Mouse (Mus musculus) liver, embryonic 15.5 days (tissue): ENCODE results near the gene Sh3bp2. TPM values are rescaled to one million over a fixed set of nuclear protein-coding genes. Genes with fewer than 3 reads are reported as not detected.

Experiments used
- ATAC-seq: fragments of 200-750 bp; cut with Nextera tagmentation; 2 replicates; pipeline ENCODE4 v1.8.0; 2017; ENCODE audit warnings: moderate number of reproducible peaks, mild to moderate bottlenecking, moderate library complexity; ENCODE audit not compliant: insufficient read depth
- H3K27ac ChIP-seq: fragments of 300-500 bp; sonication (generic); replicated peaks from 2 replicates; pipeline ENCODE4 v1.5.1; 2015; ENCODE audit warnings: mild to moderate bottlenecking, inconsistent platforms
- H3K27me3 ChIP-seq: fragments of 300-500 bp; sonication (generic); 2 replicates; pipeline ENCODE4 v1.6.1; 2015; ENCODE audit warnings: mild to moderate bottlenecking, inconsistent platforms
- H3K36me3 ChIP-seq: fragments of 300-500 bp; sonication (generic); replicated peaks from 2 replicates; pipeline ENCODE4 v1.6.1; 2015; ENCODE audit warnings: moderate library complexity, mild to moderate bottlenecking, inconsistent platforms
- H3K4me1 ChIP-seq: fragments of 300-500 bp; sonication (generic); replicated peaks from 2 replicates; pipeline ENCODE4 v1.6.1; 2015; ENCODE audit warnings: inconsistent platforms
- H3K4me2 ChIP-seq: fragments of 300-500 bp; sonication (generic); 2 replicates; pipeline ENCODE4 v1.6.1; 2015; ENCODE audit warnings: moderate library complexity, mild to moderate bottlenecking, inconsistent platforms
- H3K4me3 ChIP-seq: fragments of 300-500 bp; sonication (generic); replicated peaks from 2 replicates; pipeline ENCODE4 v1.5.1; 2015; ENCODE audit warnings: mild to moderate bottlenecking, inconsistent platforms
- H3K9ac ChIP-seq: fragments of 300-500 bp; sonication (generic); 2 replicates; pipeline ENCODE4 v1.6.1; 2015; ENCODE audit warnings: moderate library complexity, mild to moderate bottlenecking, inconsistent platforms
- H3K9me3 ChIP-seq: fragments of 300-500 bp; sonication (generic); replicated peaks from 2 replicates; pipeline ENCODE4 v1.6.1; 2016; ENCODE audit warnings: inconsistent platforms
- WGBS: fragments of 180-500 bp; shearing (Covaris S2); methylation state at CpG from one replicate; pipeline ENCODE4 v1.1.7; 2015; ENCODE audit warnings: mixed read lengths; ENCODE audit not compliant: insufficient replicate concordance; 5-methylcytosine and 5-hydroxymethylcytosine counted together
- polyA plus RNA-seq: library from polyadenylated mRNA; unstranded; fragments of >200 nt; fragmentation: Nextera tagmentation; extraction: Ambion mirVana; gene quantifications from 2 replicates; pipeline ENCODE4 v1.2.1, GENCODE M21; 2015

Gene Sh3bp2
- polyA plus RNA-seq, 1 experiment from 2014 or later, result 5.5 TPM

DNA sequence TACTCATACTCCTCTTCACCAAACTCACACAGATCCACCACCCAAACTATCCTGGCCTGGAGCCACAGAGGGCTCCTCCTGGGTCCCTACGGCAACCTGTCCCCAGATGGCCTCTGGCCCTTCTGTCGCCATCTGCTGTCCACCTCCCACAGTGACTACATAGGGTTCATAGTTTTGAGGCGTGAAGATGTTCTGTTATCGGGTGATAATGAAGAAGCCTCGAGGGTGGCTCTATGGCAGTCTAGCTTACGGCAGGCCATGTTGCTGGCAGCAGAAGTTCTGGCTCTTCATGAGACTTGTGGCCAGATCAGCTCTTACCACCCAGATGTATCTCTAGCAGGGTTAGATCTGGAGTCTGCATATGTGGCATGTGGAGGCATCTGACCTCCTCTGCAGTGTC is 22.8 kb upstream of the Sh3bp2 start:
- Histone ChIP-seq H3K9me3 (no peaks in the 10 kb centered on the region), H3K4me1 (0 out of 2 replicates have a peak, but pooled peaks cover 4% of the 10 kb centered on the region), H3K4me2 (no peak overlapping the region), H3K4me3 (no peak overlapping the region), H3K27me3 (no peaks in the 10 kb centered on the region), H3K36me3 (0 out of 2 replicates have a peak, but pooled peaks cover 3% of the 10 kb centered on the region), H3K9ac (no peak overlapping the region), H3K27ac (no peak overlapping the region)
- no peak for ATAC-seq
- 56% methylated on average over 6 of the region's 6 CpGs for WGBS

DNA sequence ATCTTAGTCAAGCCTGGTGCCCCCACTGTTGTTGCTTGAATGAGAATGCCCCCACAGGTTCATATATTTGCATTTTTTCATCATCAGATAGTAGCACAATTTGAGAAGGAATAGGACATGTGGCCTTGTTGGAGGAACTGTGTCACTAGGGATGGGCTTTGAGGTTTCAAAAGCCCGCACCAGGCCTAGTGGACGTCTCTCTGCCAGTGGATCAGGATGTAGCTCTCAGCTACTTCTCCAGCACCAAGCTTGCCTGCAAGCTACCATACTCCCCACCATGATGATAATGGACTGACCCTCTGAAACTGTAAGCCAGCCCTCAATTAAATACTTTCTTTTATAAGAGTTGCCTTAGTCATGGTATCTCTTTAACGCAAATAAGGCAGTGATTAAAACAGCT is 13.2 kb upstream of the Sh3bp2 start:
- 81% methylated on average over 3 of the region's 3 CpGs for WGBS
- Histone ChIP-seq H3K4me3 (no peak overlapping the region), H3K4me2 (peak overlapping the region; percentile 99; the same call in 1 of the 2 replicates), H3K27me3 (peaks cover 12% of the 10 kb centered on the region; the same call in 1 of the 2 replicates), H3K4me1 (peaks cover 27% of the 10 kb centered on the region), H3K9ac (no peak overlapping the region), H3K36me3 (no peaks in the 10 kb centered on the region), H3K27ac (no peak overlapping the region), H3K9me3 (no peaks in the 10 kb centered on the region)
- no peak for ATAC-seq

DNA sequence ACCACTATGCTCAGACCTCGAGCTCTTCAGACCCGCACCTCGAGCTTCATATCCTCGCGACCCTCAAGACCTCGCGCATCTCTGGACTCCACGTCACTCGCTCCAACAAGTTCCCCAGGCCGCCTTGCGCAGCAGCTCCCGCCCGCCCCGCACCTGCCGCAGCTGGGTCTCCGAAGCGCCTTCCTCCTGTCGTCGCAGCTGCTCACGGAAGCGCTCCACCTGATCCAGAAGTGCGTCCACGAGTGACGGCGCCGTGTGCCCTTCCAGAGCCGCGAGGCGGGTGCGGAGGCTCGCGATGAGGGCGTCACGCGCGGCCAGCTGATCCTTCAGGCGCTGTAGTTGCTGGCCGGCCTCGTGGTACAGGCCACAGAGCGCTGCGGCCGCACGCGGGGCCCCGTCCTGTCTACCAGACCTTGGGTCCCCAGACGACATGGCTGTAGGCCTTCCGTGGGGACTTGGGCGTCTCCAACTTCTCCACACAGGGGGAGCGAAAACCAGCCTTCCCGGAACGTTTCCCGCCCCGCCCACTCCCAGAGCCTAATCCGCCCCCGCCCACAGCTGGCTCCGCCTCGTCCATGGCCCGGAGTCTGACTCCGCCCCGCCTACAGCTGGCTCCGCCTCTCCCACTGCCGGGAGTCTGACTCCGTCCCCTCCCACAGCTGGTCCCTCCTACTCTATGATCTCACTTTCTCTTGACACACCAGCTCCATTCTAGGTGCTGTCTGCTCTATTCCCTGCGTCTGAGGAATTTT is 12.0 kb upstream of the Sh3bp2 start, which contains the start of gene Tnip2:
Gene Tnip2, minus strand, starts transcription at position 526 of the 752 bp plus-strand sequence.
- peak within 1 kb of the TSS; percentile 61 for H3K27ac ChIP-seq
- peak; percentile 93 for ATAC-seq
- under 1% methylated on average over 59 of the region's 64 CpGs for WGBS
- H3K4me2 ChIP-seq, result peak within 1 kb of the TSS; percentile 99
- no peaks in the 10 kb centered on the region for H3K9me3 ChIP-seq
- H3K9ac ChIP-seq, result peak within 1 kb of the TSS; percentile 76
- H3K36me3 ChIP-seq, result no peaks in the 10 kb centered on the region
- H3K4me1 ChIP-seq, result peaks cover 34% of the 10 kb centered on the region
- peak within 1 kb of the TSS; percentile 73 for H3K4me3 ChIP-seq
- peaks cover 12% of the 10 kb centered on the region; the same call in 1 of the 2 replicates for H3K27me3 ChIP-seq

DNA sequence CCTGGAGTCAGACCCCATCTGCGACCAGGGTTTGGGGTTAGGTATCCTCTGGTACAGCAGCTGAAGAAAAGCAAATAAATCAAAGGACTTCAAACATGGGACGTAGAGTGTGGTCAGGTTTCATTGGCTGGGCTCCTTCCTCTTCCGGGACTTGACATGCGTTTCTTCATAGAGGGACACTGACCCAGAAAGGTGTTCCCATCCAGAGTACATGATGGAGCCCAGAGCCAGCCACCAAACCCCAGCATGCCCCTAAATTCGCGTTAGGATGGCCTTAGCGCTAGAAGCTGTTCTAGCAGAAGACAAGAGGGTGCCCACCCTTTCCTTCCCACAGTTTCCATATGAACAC is 11.4 kb upstream of the Sh3bp2 start:
- Histone ChIP-seq H3K27me3 (peaks cover 12% of the 10 kb centered on the region; the same call in 1 of the 2 replicates), H3K4me3 (peak overlapping the region; percentile 73), H3K9ac (peak overlapping the region; percentile 55), H3K27ac (peak overlapping the region; percentile 31; the same call in 1 of the 2 replicates), H3K4me2 (peak overlapping the region; percentile 99), H3K4me1 (peaks cover 34% of the 10 kb centered on the region), H3K9me3 (no peaks in the 10 kb centered on the region), H3K36me3 (no peaks in the 10 kb centered on the region)
- ATAC-seq, result peak; percentile 37
- 12% methylated on average over 7 of the region's 7 CpGs for WGBS

DNA sequence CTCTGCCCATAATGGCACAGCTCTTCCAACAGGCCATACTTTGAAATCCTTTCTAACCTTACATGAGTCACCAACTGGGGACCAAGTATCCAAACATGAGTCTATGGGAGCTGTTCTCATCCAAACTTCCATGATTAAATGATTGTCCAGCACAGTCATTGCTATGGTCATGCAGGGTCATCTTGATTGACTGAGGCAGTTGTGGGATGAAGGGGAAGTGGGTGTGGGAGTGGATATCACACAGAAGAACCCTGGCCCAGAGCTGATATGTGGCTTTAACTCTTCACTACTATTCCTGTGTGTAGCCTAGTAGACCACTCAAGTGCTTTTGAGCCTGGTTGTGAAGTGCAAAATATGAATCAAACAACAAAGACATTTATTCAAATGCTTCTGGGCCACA is 10.5 kb upstream of the Sh3bp2 start:
- no peak for ATAC-seq
- peaks cover 12% of the 10 kb centered on the region; the same call in 1 of the 2 replicates for H3K27me3 ChIP-seq
- peaks cover 40% of the 10 kb centered on the region for H3K4me1 ChIP-seq
- H3K27ac ChIP-seq, result no peak overlapping the region
- H3K9ac ChIP-seq, result no peak overlapping the region
- H3K4me2 ChIP-seq, result no peak overlapping the region
- no peak overlapping the region for H3K4me3 ChIP-seq
- no peaks in the 10 kb centered on the region for H3K36me3 ChIP-seq
- H3K9me3 ChIP-seq, result no peaks in the 10 kb centered on the region

DNA sequence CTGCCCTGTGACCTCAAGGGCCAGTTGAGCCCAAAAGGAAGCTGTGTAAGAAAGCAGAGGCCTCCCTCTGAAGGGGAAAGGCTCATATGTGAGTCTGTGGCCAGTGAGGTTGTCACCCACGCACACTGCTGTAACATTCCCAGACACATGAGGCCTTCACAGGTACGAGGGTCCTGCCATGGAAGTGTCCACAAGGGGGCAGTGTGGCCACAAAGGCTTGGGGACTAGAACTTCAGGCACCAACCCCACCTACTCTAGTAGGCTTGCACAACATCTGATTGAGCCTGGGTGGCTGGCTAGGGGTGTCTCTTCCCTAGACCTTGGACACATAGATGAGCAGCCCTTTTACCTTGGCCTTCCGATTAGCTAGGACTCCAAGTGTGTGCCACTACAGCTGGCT is 7.7 kb upstream of the Sh3bp2 start:
- Histone ChIP-seq H3K27me3 (peaks cover 7% of the 10 kb centered on the region; the same call in 1 of the 2 replicates), H3K4me3 (no peak overlapping the region), H3K4me2 (no peak overlapping the region), H3K27ac (no peak overlapping the region), H3K9ac (no peak overlapping the region), H3K4me1 (peaks cover 48% of the 10 kb centered on the region), H3K36me3 (no peaks in the 10 kb centered on the region), H3K9me3 (no peaks in the 10 kb centered on the region)
- no peak for ATAC-seq
- 12% methylated on average over 3 of the region's 3 CpGs for WGBS

DNA sequence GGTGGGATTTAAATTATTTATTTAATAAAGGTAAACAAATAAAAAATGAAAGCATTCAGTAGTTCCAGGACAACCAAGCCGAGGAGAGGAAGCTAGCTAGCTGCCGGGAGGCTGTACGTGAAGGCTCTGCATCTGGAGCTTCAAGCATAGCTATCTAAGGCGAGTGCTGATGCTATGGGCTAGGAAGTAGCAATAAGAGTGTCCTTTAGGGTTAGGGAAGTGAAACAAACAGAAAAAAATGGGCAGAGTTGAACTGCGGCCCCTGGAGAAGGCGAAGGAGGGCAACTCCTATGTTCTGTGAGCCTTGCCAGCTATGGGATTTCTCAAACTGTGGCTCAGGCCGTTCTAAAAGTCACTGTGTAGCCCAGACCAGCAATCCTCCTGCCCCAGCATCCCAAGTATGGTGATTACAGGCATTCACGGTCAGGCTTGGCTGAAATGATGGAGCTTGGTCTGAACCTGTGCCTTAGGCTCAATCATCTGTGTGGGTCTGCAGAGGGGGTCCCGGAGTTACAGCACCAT is 6.2 kb upstream of the Sh3bp2 start:
- Histone ChIP-seq H3K27me3 (0 out of 2 replicates have a peak, but pooled peaks cover 8% of the 10 kb centered on the region), H3K9me3 (no peaks in the 10 kb centered on the region), H3K4me3 (no peak overlapping the region), H3K4me2 (no peak overlapping the region), H3K4me1 (peaks cover 37% of the 10 kb centered on the region), H3K9ac (no peak overlapping the region), H3K36me3 (no peaks in the 10 kb centered on the region), H3K27ac (peak overlapping the region; percentile 25; the same call in 1 of the 2 replicates)
- WGBS, result 69% methylated on average over 9 of the region's 9 CpGs
- ATAC-seq, result no peak

DNA sequence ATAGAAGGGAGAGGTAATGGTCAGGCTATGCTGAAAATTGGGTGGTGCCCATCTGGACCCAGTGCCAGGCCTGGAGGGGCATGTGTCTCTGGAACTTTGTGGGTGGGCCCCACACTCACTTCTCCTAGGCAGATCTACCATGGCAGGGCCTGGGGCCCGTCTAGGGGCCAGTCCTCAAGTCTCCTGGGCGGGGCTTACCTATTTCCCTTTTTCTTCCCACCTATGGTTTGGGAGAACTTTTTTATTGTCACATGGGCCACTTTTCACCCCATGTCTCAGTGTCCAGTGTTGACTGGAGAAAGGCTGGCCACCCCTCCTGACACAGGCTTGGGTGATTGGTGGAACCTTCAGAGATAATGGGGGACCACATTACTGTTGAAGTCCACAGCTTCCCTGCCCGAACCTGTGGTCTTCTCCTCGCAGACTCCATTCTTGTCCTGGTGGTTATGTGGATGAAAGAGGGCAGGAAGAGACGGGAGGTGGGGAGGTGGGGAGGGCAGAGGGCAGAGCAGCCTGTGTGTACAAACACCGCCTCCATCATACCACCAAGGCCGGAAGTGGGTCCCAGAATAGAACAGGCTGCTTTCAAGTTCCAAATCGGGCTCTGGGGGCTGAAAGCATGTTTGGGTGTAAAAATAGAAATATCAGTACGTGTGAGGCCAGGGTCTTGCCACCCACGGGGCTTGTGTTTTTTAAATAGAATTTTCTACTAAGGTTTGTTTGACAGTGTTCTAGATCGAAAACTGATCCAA is 5.0 kb upstream of the Sh3bp2 start:
- no peak for ATAC-seq
- no peak overlapping the region for H3K4me3 ChIP-seq
- no peak overlapping the region for H3K4me2 ChIP-seq
- WGBS, result 19% methylated on average over 11 of the region's 11 CpGs
- peaks cover 34% of the 10 kb centered on the region for H3K4me1 ChIP-seq
- H3K36me3 ChIP-seq, result no peaks in the 10 kb centered on the region
- no peak overlapping the region for H3K9ac ChIP-seq
- H3K27ac ChIP-seq, result peak overlapping the region; percentile 11; the same call in 1 of the 2 replicates
- 0 out of 2 replicates have a peak, but pooled peaks cover 9% of the 10 kb centered on the region for H3K27me3 ChIP-seq
- H3K9me3 ChIP-seq, result no peaks in the 10 kb centered on the region

DNA sequence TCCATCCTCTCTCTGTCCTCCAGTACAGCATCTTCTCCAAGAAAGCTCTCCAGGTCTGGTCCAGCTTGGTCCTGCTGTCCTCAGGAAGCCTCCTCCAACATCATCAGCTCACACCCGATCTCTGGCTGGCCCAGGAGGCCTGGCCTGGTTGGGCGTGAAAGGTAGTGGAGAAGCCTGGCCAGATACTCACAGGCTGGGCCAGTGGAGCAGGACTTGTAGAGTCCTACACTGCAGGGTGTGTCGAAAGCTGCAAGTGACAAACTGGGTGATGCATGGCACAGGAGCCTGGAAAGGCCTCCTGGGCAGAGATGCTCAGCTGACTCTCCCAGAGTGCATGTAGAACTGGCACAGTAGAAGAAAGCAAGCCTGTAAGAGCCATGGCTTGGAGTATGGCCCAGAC is 4.3 kb upstream of the Sh3bp2 start:
- H3K9ac ChIP-seq, result no peak overlapping the region
- H3K27ac ChIP-seq, result no peak overlapping the region
- H3K4me1 ChIP-seq, result peaks cover 41% of the 10 kb centered on the region
- H3K27me3 ChIP-seq, result 0 out of 2 replicates have a peak, but pooled peaks cover 9% of the 10 kb centered on the region
- no peak overlapping the region for H3K4me2 ChIP-seq
- no peak for ATAC-seq
- H3K4me3 ChIP-seq, result no peak overlapping the region
- WGBS, result 56% methylated on average over 3 of the region's 3 CpGs
- no peaks in the 10 kb centered on the region for H3K36me3 ChIP-seq
- H3K9me3 ChIP-seq, result no peaks in the 10 kb centered on the region

DNA sequence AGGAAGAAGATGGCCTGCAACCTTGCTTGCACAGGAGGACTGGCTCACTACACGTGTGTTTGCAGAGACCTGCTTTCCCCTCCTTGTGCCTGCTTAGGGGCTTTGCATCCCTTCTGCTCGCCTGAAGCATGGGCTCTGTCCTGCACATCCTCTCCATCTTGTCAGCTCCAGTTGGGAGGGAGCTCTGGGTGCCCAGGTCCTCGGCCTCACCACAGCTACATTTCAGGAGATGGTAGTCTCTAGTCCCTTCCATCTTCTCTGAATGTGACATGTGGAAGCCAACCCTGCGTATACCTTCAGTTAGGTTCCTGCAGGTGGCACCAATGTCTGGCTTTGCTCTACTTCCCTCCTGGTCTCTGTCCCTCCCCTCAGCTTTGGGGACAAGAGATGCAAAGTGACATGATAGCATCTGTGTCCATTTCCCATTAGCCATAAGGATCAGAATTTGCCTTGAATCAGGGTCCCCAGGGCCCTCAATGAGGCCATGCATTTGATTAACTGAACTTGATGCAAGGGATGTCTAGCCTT is 1.6 kb upstream of the Sh3bp2 start:
- no peaks in the 10 kb centered on the region for H3K36me3 ChIP-seq
- ATAC-seq, result no peak
- H3K9me3 ChIP-seq, result no peaks in the 10 kb centered on the region
- WGBS, result 39% methylated on average over 4 of the region's 4 CpGs
- no peak overlapping the region for H3K4me3 ChIP-seq
- no peak overlapping the region for H3K27ac ChIP-seq
- H3K27me3 ChIP-seq, result 0 out of 2 replicates have a peak, but pooled peaks cover 15% of the 10 kb centered on the region
- H3K9ac ChIP-seq, result no peak overlapping the region
- H3K4me2 ChIP-seq, result no peak overlapping the region
- peaks cover 59% of the 10 kb centered on the region for H3K4me1 ChIP-seq

DNA sequence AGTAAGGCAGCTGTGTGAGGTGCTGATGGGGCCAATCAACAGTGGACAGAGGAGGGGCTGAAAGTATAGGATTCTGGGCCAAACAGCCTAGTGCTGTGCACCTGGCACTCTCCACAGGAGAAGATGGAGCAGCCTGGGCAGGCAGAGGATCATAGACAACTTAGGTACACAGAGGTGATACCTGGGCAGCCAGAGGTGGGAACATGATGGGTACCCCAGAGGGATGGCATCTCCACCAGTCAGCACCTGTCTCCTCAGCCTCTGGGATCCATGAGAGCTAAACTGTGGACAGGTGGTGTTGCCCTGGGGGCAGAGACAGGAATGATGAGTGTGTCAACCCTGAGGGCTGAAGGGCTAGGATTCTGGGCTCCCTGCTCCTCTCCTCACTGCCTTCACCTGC is 1.1 kb upstream of the Sh3bp2 start:
- Histone ChIP-seq H3K4me3 (no peak overlapping the region), H3K27ac (no peak overlapping the region), H3K4me1 (peaks cover 62% of the 10 kb centered on the region), H3K36me3 (no peaks in the 10 kb centered on the region), H3K4me2 (no peak overlapping the region), H3K27me3 (0 out of 2 replicates have a peak, but pooled peaks cover 15% of the 10 kb centered on the region), H3K9me3 (no peaks in the 10 kb centered on the region), H3K9ac (no peak overlapping the region)
- ATAC-seq, result no peak
